8 mouse cellular contexts compared by ENCODE assay signal in the genomic region with DNA sequence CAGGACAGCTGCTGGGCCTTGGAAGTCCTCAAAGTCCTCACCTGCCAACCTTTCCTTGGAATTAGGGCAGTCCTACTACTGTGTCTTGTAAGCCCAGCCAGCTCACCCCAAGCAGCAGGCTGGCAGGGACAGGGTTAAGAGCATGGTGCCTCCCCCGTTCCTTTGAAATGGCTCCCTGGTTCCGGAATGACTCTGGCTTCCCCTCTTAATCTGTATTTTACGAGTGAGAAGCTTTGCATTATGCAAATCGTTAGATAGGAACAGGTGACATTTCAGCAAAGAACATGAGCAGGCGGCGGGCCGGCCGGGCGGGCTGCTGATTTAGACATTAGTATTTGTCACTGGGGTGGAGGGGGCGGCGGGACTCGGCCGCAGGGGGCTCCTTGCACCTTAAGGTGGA.
A peak's percentile ranks its signal among the peaks of the same experiment; 100 is the strongest.
DNase-seq lines count a peak whose midpoint lies in the region; ATAC-seq and TF ChIP-seq lines count a peak whose summit lies in the region.

No protein-coding gene starts in this region.

- H3K27ac ChIP-seq in kidney, postnatal 0 days: no peak overlapping the region
- H3K27ac ChIP-seq in hindbrain, embryonic 14.5 days: no peak overlapping the region
- no peak overlapping the region for H3K27ac ChIP-seq in neural tube, embryonic 13.5 days (replicated peaks)

- peak overlapping the region; percentile 16; the same call in 1 of the 2 replicates for H3K4me3 ChIP-seq in kidney, postnatal 0 days (replicated peaks; ENCODE audit: low read depth, low read length)
- H3K4me3 ChIP-seq in hindbrain, embryonic 14.5 days (replicated peaks; ENCODE audit: low read length): 0 out of 2 replicates have a peak overlapping the region, but pooled peaks have one; percentile 2
- peak overlapping the region; percentile 9 for H3K4me3 ChIP-seq in neural tube, embryonic 13.5 days

- H3K4me2 ChIP-seq in kidney, postnatal 0 days (ENCODE audit: low read length): peak overlapping the region; percentile 48
- H3K4me2 ChIP-seq in hindbrain, embryonic 14.5 days (replicated peaks): peak overlapping the region; percentile 33
- peak overlapping the region; percentile 40 for H3K4me2 ChIP-seq in neural tube, embryonic 13.5 days

- no peak for ATAC-seq in kidney, postnatal 0 days (replicated peaks; ENCODE audit: low FRiP score, low read depth)
- no peak for ATAC-seq in hindbrain, embryonic 14.5 days (ENCODE audit: low FRiP score)
- ATAC-seq in neural tube, embryonic 13.5 days (ENCODE audit: low read depth): 0 out of 2 replicates have a peak, but pooled peaks have one; percentile 19

- 2% methylated on average over 13 of the region's 13 CpGs for WGBS in kidney, postnatal 0 days
- WGBS in hindbrain, embryonic 14.5 days: 2% methylated on average over 13 of the region's 13 CpGs
- WGBS in neural tube, embryonic 13.5 days: 4% methylated on average over 13 of the region's 13 CpGs

- H3K27me3 ChIP-seq in kidney, postnatal 0 days (ENCODE audit: insufficient read depth, low read length): peaks cover 2% of the 10 kb centered on the region; the same call in 1 of the 2 replicates
- peaks cover 54% of the 10 kb centered on the region for H3K27me3 ChIP-seq in hindbrain, embryonic 14.5 days (ENCODE audit: control insufficient read depth, insufficient read depth, low read length)
- peaks cover 91% of the 10 kb centered on the region for H3K27me3 ChIP-seq in neural tube, embryonic 13.5 days

- no peak for TF ChIP-seq CTCF in kidney, postnatal 0 days (IDR thresholded peaks at IDR 0.05; ENCODE audit: low read depth)

- H3K36me3 ChIP-seq in kidney, postnatal 0 days (ENCODE audit: insufficient read depth, low read length): no peaks in the 10 kb centered on the region
- no peaks in the 10 kb centered on the region for H3K36me3 ChIP-seq in hindbrain, embryonic 14.5 days (replicated peaks; ENCODE audit: control insufficient read depth, insufficient read depth)
- H3K36me3 ChIP-seq in neural tube, embryonic 13.5 days: no peaks in the 10 kb centered on the region

- H3K9ac ChIP-seq in kidney, postnatal 0 days (ENCODE audit: low read depth, low read length): no peak overlapping the region
- H3K9ac ChIP-seq in hindbrain, embryonic 14.5 days: no peak overlapping the region
- no peak overlapping the region for H3K9ac ChIP-seq in neural tube, embryonic 13.5 days

- peak; percentile 63 for DNase-seq in kidney, postnatal 0 days (ENCODE audit: low spot score)
- no peak for DNase-seq in kidney, postnatal 14 days
- DNase-seq in R1 (ENCODE audit: low read depth, low spot score): peak; percentile 69
- no peak for DNase-seq in hindbrain, embryonic 14.5 days (ENCODE audit: low spot score)
- DNase-seq in testis, postnatal 14 days (ENCODE audit: low spot score): no peak
- DNase-seq in cerebellum, adult 8-10 months: no peak
- DNase-seq in urinary bladder, adult 2 months (ENCODE audit: low spot score): no peak

- no peaks in the 10 kb centered on the region for H3K9me3 ChIP-seq in kidney, postnatal 0 days (replicated peaks; ENCODE audit: low read length)
- no peaks in the 10 kb centered on the region for H3K9me3 ChIP-seq in hindbrain, embryonic 14.5 days (ENCODE audit: control insufficient read depth, low read length)
- no peaks in the 10 kb centered on the region for H3K9me3 ChIP-seq in neural tube, embryonic 13.5 days

- peaks cover 17% of the 10 kb centered on the region for H3K4me1 ChIP-seq in kidney, postnatal 0 days (replicated peaks; ENCODE audit: insufficient read depth, low read length)
- H3K4me1 ChIP-seq in hindbrain, embryonic 14.5 days (replicated peaks; ENCODE audit: control insufficient read depth, insufficient read depth, low read length): peaks cover 23% of the 10 kb centered on the region
- H3K4me1 ChIP-seq in neural tube, embryonic 13.5 days (replicated peaks): peaks cover 29% of the 10 kb centered on the region

Comparison
In these comparisons a context has a peak if more than half of its experiments do, and no peak if none do; other contexts are left out.
1. DNase-seq: peak in kidney, postnatal 0 days (single experiment) and R1 (single experiment); none in kidney, postnatal 14 days (single experiment), hindbrain, embryonic 14.5 days (single experiment), testis, postnatal 14 days (single experiment), cerebellum, adult 8-10 months (single experiment) and urinary bladder, adult 2 months (single experiment).
2. Peak in every context shown above with its lines, with median percentiles within 50 percentile points of each other: H3K4me2 ChIP-seq and H3K4me3 ChIP-seq.